Comparison of ENCODE assay signal across 10 mouse cellular contexts in genomic region chr4:107844971-107845370, GRCm38 (mm10). TPM values are rescaled to one million over a fixed set of nuclear protein-coding genes. Genes with fewer than 3 reads are reported as not detected.
DNase-seq lines count a peak whose midpoint lies in the region; ATAC-seq and TF ChIP-seq lines count a peak whose summit lies in the region.
"Had no signal": no experiment of that assay in that cellular context is flagged by ENCODE, and none has a peak within 500 bp of the region (broad histone marks: within the 10 kb centered on the region; RNA-seq: fewer than 3 reads in every experiment).

No protein-coding gene starts in this region.

- H3K9ac ChIP-seq in hindbrain, embryonic 16.5 days (ENCODE audit: low read depth, low read length), result no peak overlapping the region
- no peak overlapping the region for H3K9ac ChIP-seq in midbrain, embryonic 16.5 days (ENCODE audit: low read depth, low read length)
- H3K9ac ChIP-seq: liver, embryonic 15.5 days had no signal

- no peaks in the 10 kb centered on the region for H3K4me1 ChIP-seq in embryonic fibroblast, embryonic 13.5 days (ENCODE audit: control insufficient read depth, insufficient read depth, low read length)
- H3K4me1 ChIP-seq in hindbrain, embryonic 16.5 days (ENCODE audit: control insufficient read depth, insufficient read depth, low read depth, low read length), result no peaks in the 10 kb centered on the region; the same call in 1 of the 2 replicates
- peaks cover 13% of the 10 kb centered on the region for H3K4me1 ChIP-seq in midbrain, embryonic 16.5 days (ENCODE audit: control insufficient read depth, insufficient read depth, low read length)

- no peak overlapping the region for H3K27ac ChIP-seq in embryonic fibroblast, embryonic 13.5 days (ENCODE audit: insufficient read depth, low read length)
- H3K27ac ChIP-seq in hindbrain, embryonic 16.5 days (ENCODE audit: low read depth, low read length), result peak overlapping the region; percentile 25; the same call in 1 of the 2 replicates
- peak overlapping the region; percentile 47 for H3K27ac ChIP-seq in midbrain, embryonic 16.5 days (ENCODE audit: low read length)
- H3K27ac ChIP-seq: liver, embryonic 15.5 days had no signal

- intact Hi-C loops in left cerebral cortex, postnatal 36 days (cut with DNase I), result loop anchor here (1.0 kb wide), 1 partner anchor 108 kb away; no protein-coding TSS in a partner anchor

- H3K4me2 ChIP-seq in hindbrain, embryonic 16.5 days (ENCODE audit: low read length), result no peak overlapping the region
- no peak overlapping the region for H3K4me2 ChIP-seq in midbrain, embryonic 16.5 days (ENCODE audit: low read length)
- H3K4me2 ChIP-seq: liver, embryonic 15.5 days had no signal

- DNase-seq in frontal cortex, postnatal 14 days (ENCODE audit: low spot score in 2 of 2), result peak; percentile 52 to 79
- DNase-seq in adrenal gland, postnatal 4 days (ENCODE audit: low spot score in 2 of 2), result peak; percentile 66 to 68
- peak; percentile 61 to 69 for DNase-seq in left cerebral cortex, postnatal 36 days (ENCODE audit: low spot score in 2 of 2)
- DNase-seq in spleen, postnatal 14 days (ENCODE audit: low spot score in 2 of 2), result peak; percentile 43 to 70

- ATAC-seq in frontal cortex, adult (ENCODE audit: low TSS enrichment), result no peak
- no peak for ATAC-seq in hindbrain, embryonic 16.5 days
- peak; percentile 25; the same call in 1 of the 2 replicates for ATAC-seq in midbrain, embryonic 16.5 days
- ATAC-seq: Patski had no signal

- 2% methylated on average over 10 of the region's 10 CpGs for WGBS in hindbrain, embryonic 16.5 days
- 2% methylated on average over 10 of the region's 10 CpGs for WGBS in midbrain, embryonic 16.5 days

- no peak for TF ChIP-seq POLR2A in embryonic fibroblast, embryonic 13.5 days (IDR thresholded peaks at IDR 0.05; ENCODE audit: low read depth, low read length)

- peaks cover 2% of the 10 kb centered on the region; the same call in 1 of the 2 replicates for H3K36me3 ChIP-seq in hindbrain, embryonic 16.5 days (ENCODE audit: control insufficient read depth, insufficient read depth, low read length)
- H3K36me3 ChIP-seq in midbrain, embryonic 16.5 days (ENCODE audit: control insufficient read depth, insufficient read depth, low read length), result peaks cover 7% of the 10 kb centered on the region; the same call in 1 of the 2 replicates
- H3K36me3 ChIP-seq: liver, embryonic 15.5 days had no signal

- H3K4me3 ChIP-seq in embryonic fibroblast, embryonic 13.5 days (ENCODE audit: insufficient read depth, low read length), result no peak overlapping the region
- no peak overlapping the region for H3K4me3 ChIP-seq in hindbrain, embryonic 16.5 days (ENCODE audit: low read length)
- no peak overlapping the region for H3K4me3 ChIP-seq in midbrain, embryonic 16.5 days (ENCODE audit: low read depth, low read length)
- H3K4me3 ChIP-seq: liver, embryonic 15.5 days had no signal

- no peaks in the 10 kb centered on the region for H3K9me3 ChIP-seq in hindbrain, embryonic 16.5 days (ENCODE audit: control insufficient read depth, low read length)
- H3K9me3 ChIP-seq in midbrain, embryonic 16.5 days (replicated peaks; ENCODE audit: control insufficient read depth, low read length, poor library complexity, severe bottlenecking), result no peaks in the 10 kb centered on the region
- H3K9me3 ChIP-seq: liver, embryonic 15.5 days had no signal

- peak; percentile 57 for TF ChIP-seq CTCF in embryonic fibroblast, embryonic 13.5 days (IDR thresholded peaks at IDR 0.05; ENCODE audit: borderline replicate concordance, insufficient read depth, low read length)

- H3K27me3 ChIP-seq in hindbrain, embryonic 16.5 days (replicated peaks; ENCODE audit: control insufficient read depth, insufficient read depth, low read length), result 0 out of 2 replicates have a peak, but pooled peaks cover 4% of the 10 kb centered on the region
- H3K27me3 ChIP-seq in midbrain, embryonic 16.5 days (ENCODE audit: control insufficient read depth, insufficient read depth, low read depth, low read length), result peaks cover 8% of the 10 kb centered on the region; the same call in 1 of the 2 replicates
- H3K27me3 ChIP-seq: Patski had no signal

RNA-seq across cellular contexts. Expression of gene Magoh, which starts 34.6 kb away (rescaled TPM):
- total RNA-seq in adrenal gland, postnatal 4 days (2021), result 100 to 1,000 TPM; 108 to 111 TPM
- polyA plus RNA-seq in embryonic fibroblast, embryonic 13.5 days (2011; ENCODE audit: insufficient read length, low read depth, missing spikeins), result 90.8 and 121 TPM in 2 replicates
- 87.7 and 88.8 TPM in 2 replicates for polyA plus RNA-seq in hindbrain, embryonic 16.5 days (2015; fragmentation: Nextera tagmentation; extraction: Ambion mirVana)
- total RNA-seq in left cerebral cortex, postnatal 36 days (2021), result 10 to 100 TPM; 35.2 to 43.4 TPM
- polyA plus RNA-seq in midbrain, embryonic 16.5 days (2015; fragmentation: Nextera tagmentation; extraction: Ambion mirVana), result 103 and 108 TPM in 2 replicates

RNA-seq across cellular contexts. Expression of gene Lrp8, which starts 42.9 kb away (rescaled TPM):
- total RNA-seq in adrenal gland, postnatal 4 days (2021), result 1 to 10 TPM; 8.8 to 8.9 TPM
- 8.5 and 11.3 TPM in 2 replicates for polyA plus RNA-seq in embryonic fibroblast, embryonic 13.5 days (2011; ENCODE audit: insufficient read length, low read depth, missing spikeins)
- polyA plus RNA-seq in hindbrain, embryonic 16.5 days (2015; fragmentation: Nextera tagmentation; extraction: Ambion mirVana), result 23.8 and 34.7 TPM in 2 replicates
- total RNA-seq in left cerebral cortex, postnatal 36 days (2021), result 100 to 1,000 TPM in 1 of 2 experiments, 10 to 100 TPM in 1; 74.7 to 112 TPM
- 44.4 and 56.0 TPM in 2 replicates for polyA plus RNA-seq in midbrain, embryonic 16.5 days (2015; fragmentation: Nextera tagmentation; extraction: Ambion mirVana)

RNA-seq across cellular contexts. Expression of gene 0610037L13Rik, which starts 44.6 kb away (rescaled TPM):
- total RNA-seq in adrenal gland, postnatal 4 days (2021), result 10 to 100 TPM; 76.9 to 89.9 TPM
- 58.2 and 67.6 TPM in 2 replicates for polyA plus RNA-seq in embryonic fibroblast, embryonic 13.5 days (2011; ENCODE audit: insufficient read length, low read depth, missing spikeins)
- polyA plus RNA-seq in hindbrain, embryonic 16.5 days (2015; fragmentation: Nextera tagmentation; extraction: Ambion mirVana), result 95.5 and 98.6 TPM in 2 replicates
- 10 to 100 TPM; 57.2 to 58.9 TPM for total RNA-seq in left cerebral cortex, postnatal 36 days (2021)
- polyA plus RNA-seq in midbrain, embryonic 16.5 days (2015; fragmentation: Nextera tagmentation; extraction: Ambion mirVana), result 86.7 and 88.1 TPM in 2 replicates
